Mouse (Mus musculus): ENCODE data around the gene Mrpl23.
A peak's percentile ranks its signal among the peaks of the same experiment; 100 is the strongest.

The Mrpl23 gene

DNA sequence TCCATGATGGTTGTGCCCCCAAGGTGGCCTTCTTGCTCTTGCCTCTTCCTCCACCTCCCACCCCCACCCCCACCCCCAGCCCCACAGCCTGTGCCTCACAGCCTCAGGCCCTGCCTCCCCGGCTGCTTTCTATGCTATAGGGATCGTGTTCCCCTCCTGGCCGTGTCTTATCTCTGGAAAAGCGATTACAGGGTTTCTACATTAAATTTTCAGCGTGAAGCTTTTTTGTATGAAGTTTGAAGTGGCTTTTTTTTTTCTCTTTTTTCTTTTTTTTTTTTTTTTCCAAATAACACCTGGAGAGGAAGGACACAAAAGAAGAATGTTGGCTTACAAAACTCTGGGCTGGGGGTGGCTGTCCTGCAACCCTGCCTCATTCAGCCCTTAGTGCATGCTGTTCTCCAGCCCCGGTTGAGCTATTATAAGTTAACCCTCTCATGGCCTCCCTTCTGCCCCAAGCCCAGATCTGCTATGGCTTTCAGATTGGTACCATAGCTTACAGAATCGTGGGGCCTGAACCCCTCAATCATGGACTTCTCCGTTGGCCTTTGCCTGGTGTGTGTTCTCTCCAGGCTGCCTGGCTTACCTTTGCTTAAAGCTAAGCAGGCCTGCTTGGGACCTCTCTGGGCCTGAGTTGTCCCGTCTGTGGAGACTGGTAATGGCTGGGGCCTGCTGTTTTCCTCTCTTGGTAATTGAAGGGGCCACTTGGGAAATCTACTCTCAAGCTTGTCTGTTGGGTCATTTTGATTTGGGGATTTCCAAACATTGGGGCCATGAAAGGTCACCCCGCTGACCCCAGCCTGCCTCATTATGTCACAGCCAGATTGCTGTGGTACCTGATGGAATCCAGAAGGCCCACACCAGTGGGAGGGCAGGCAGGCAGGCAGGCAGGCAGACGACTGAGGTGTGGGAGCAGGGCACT lies 21.2 kb downstream of the Mrpl23 start:
- DNase-seq, result no peak

- DNase-seq, result no peak
These were observed 22.1 kb downstream of the Mrpl23 start for GRCm38 (mm10) chr7:142554625-142555024.

GRCm38 (mm10) chr7:142555366-142556088 lies 23.0 kb downstream of the Mrpl23 start:
- DNase-seq, result no peak

DNA sequence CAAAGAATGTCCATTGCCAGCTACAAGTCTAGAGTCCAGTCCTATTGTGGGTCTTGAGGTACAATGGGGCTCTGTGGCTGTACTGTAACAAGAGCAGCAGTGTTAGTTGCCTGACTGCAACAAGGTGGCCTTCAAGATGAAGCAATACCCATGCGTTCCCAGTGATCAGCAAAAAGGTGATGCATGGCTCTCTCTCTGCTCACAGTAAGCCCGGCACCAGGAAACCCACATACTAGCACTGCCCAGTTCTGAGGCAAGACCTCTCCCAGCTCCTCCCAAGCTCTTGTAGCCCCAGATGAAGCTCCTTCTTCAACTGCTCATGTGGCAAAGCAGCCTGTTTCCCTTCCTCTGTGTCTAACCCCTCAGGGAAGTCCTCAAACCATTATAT lies 23.6 kb downstream of the Mrpl23 start:
- DNase-seq, result no peak

DNA sequence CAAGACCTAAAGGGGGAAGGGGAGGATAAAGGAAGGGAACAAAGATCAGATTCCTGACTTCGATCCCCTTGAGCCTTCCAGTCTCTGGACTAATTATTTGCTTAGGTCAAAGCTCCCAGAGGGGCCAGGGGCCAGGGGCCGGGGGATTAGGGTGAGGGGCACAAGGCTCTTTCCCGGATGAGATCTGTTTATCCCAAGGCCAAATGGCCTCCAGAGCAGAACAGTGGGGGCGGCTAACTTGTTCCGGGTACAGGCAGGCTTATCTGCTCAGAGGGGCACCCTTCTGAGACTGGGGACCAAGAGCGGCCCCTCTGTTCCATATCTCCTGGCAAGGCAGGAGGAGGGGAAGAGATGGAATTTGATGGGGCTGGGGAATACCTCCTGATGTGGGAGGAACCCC lies 25.2 kb downstream of the Mrpl23 start:
- DNase-seq, result no peak

- DNase-seq, result no peak
These were observed 26.1 kb downstream of the Mrpl23 start for GRCm38 (mm10) chr7:142558511-142559146.

- DNase-seq, result no peak
These were observed 27.2 kb downstream of the Mrpl23 start for GRCm38 (mm10) chr7:142559651-142560175.

DNA sequence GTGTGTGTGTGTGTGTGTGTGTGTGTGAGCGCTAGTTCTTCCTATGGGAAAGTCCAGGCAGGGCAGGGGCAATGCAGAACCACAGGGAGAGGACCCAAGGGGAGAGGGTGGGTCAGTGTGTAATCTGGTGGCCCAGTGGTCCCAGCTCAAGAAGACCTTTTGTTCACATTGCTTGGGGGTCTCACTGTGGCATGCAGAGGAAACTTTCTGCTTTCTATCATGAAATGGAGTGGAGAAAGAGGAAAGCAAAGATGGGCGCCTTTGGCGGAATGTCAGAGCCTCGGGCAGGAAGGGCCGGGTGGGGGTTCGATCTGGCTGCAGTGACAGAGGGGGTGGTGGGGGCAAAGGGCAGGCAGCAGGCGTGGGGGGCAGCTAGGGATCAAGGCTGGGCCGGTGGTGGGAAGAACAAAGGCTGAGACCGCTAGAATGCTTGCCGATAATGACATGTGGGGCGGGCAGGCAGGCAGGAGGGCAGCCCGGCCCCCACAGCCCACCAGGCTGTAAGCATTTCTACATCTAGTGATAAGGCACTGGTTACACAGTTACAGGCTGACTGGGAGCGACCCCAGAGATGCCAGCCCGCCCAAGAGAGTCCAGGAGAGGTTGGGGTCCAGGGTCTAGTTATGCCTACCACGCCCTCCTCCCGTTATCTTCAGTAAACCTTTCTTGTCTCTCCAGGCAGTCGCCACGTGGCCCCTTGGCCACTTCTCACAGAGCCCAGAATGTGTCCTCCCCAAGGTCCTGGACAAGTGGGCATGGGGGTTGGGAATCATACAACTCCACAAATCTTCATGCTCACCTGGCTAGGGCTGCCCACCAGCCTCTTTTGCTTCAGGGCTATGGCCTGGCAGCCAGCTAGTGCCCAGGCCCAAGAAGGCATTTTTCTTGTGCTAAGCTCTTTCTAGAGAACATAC lies 28.7 kb downstream of the Mrpl23 start:
- no peak for DNase-seq

DNA sequence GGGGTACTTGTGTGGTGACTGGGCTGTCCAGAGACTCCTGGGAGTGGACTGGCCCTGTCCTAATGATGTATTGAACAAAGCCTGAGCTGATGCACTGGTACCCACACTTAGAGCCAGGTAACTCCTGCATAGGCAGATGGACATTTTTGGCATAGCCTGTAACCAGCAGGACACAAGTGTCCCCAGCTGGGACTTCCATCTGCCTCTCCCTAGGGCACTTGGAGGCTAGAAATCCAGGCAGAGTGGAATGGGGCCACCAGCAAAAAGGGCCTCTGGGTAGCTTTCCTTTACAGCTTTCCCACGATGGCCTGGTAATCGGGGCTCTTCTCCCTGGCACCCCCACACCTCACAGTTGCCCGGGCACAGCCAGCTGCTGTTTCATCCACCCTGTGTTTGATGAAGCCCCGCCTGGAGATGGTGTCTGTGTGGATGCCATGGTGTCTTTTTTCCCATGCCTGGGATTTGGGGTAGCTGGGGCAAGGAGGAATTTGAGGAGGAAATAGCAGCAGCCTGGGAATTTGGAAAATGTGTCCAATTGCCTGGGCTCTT lies 29.4 kb downstream of the Mrpl23 start:
- DNase-seq, result peak; percentile 91 to 94

DNA sequence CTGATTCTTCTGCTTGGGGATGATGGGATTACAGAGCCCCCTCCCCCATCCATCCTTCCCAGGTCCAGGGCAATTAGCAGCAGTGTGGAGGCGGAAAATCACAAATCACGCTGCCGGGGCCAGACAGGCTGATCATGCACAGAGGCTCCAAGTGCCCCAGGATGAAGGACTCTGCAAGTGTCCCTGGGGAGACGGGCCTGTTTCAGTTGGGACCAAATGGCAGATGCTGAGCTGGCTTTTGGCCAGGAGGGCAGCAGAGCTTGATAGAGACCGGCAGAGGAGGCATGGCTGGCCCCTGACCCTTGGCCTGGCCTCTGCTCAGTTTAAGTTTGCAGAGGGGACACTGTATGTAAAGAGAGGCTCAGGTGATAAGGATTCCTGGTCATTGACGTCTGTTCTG lies 30.7 kb downstream of the Mrpl23 start:
- peak; percentile 41 to 54 for DNase-seq

DNA sequence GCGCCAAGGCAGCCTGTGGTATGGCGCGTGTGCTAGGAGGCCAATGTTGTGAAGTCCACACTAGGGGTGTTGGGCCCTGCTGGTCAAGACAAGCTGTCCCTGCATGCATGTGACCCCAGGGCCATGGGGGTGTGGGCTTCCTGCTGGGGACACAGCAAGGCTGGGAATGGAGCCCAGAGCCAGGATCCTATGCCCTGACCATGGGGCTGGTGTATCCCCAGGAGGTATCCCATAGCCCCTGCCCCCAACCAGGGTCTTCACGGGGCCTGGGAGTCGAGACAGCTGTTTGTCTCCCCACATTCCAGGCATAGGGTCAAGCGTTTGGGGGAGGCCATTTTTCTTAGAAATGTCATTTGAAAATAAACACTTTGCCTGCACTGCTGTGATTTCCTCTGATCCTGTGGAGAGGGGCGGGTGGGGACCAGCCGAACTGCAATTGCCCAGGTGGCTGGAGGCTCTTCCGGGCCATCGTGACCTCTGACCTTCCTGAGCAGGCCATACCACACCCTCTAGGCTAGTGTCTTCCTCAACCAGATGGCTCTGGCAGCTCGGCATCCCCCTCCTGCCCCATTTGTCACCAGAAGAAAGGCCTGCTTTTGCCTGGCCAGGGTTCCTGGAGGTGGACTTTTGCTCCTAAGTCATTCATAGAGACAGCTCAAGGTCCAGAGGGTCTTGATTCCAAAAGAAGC lies 32.6 kb downstream of the Mrpl23 start:
- DNase-seq, result no peak

GRCm38 (mm10) chr7:142566512-142566911 lies 34.0 kb downstream of the Mrpl23 start:
- DNase-seq, result no peak

- DNase-seq, result no peak
These were observed 36.5 kb downstream of the Mrpl23 start for GRCm38 (mm10) chr7:142568985-142569384.

GRCm38 (mm10) chr7:142570565-142570964 lies 38.1 kb downstream of the Mrpl23 start:
- DNase-seq, result no peak

DNA sequence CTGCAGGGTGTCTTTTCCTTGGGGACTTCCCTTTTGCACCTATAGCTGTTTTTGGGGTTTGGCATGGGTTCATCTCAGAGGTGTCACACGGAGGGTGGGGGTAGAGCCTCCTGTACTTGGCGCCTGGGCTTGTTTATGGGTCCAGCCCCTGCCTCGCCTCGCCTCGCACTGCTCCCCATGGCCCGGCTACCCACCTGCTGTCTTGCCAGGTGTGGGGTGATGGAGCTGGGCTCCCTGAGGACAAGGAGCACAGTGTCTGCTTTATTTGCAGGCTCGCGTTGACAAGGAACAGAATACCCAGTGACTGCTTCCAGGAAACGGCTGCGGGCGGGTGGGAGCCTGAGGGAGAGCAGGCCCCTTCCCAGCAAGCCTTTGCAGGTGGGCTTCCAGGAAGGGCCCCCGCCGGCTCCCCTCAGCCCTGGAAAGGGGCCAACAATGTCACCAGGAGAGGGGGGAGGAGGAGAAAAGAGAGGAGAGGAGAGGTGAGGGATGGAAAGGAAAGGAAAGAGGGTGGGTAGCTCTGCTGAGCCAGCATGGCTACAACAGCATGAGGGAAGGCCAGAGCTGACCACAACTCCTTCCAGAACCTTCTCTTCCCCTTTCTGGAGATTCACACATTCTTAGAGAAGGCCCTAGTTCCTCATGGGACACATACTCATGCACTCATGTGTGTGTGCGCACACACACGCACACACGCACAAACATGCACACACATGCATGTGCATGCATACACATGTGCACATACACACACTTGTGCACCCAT lies 39.2 kb downstream of the Mrpl23 start:
- peak in 1 of 2 experiments; percentile 11 for DNase-seq

- no peak for DNase-seq
These were observed 39.9 kb downstream of the Mrpl23 start for GRCm38 (mm10) chr7:142572343-142572742.

- no peak for DNase-seq
These were observed 40.5 kb downstream of the Mrpl23 start for GRCm38 (mm10) chr7:142572992-142573391.

- DNase-seq, result no peak
These were observed 41.7 kb downstream of the Mrpl23 start for GRCm38 (mm10) chr7:142574155-142574660.

GRCm38 (mm10) chr7:142574826-142575351 lies 42.4 kb downstream of the Mrpl23 start:
- DNase-seq, result no peak

- no peak for DNase-seq
These were observed 43.0 kb downstream of the Mrpl23 start for GRCm38 (mm10) chr7:142575491-142575890.

All from cerebellum, adult 18-20 months (tissue).